Mouse (Mus musculus) testis, adult 2 months (tissue): ENCODE measurements around the gene Vsig10.

Source experiments
- CTCF ChIP-seq: fragments of 200-500 bp; IDR thresholded peaks from 2 replicates; pipeline ENCODE4 v1.5.1; 2012; ENCODE audit warnings: low read depth, mild to moderate bottlenecking, inconsistent platforms, low read length, moderate library complexity; ENCODE audit not compliant: control insufficient read depth, insufficient read depth, insufficient replicate concordance
- POLR2A ChIP-seq: fragments of 200-500 bp; IDR thresholded peaks from 2 replicates; pipeline ENCODE4 v1.6.1; 2012; ENCODE audit warnings: low read depth, mild to moderate bottlenecking, inconsistent platforms, low read length, moderate library complexity; ENCODE audit not compliant: control insufficient read depth

DNA sequence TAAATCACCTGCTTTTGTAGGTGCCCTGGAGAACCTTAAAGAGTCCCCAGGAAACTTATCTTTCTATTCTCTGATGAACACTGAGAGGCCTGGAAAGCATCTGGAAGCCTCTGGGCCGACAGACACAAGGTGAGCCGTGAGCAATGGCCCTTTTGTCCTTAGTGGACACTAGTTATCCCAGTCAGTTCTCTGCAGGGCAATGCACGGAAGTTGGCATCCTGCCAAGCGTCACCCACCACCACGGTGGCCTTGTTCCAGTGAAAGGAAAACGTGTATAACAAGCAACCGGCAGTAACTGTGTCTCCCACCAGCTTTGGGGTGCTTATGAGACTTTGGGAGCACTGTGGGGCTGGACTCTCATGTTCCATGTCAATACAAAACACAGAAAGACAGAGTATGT, 34.2 kb upstream of the Vsig10 start:
- TF ChIP-seq POLR2A (no peak), CTCF (no peak)
